Mouse (Mus musculus) effector memory CD4-positive, alpha-beta T cell, adult 7 months (primary cell): ENCODE data around the gene Gm17727. TPM values are rescaled to one million over a fixed set of nuclear protein-coding genes. Genes with fewer than 3 reads are reported as not detected.

Experiments
- polyA plus RNA-seq: library from polyadenylated mRNA; unstranded; fragments of 100-300 nt; shearing (Covaris generic); gene quantifications from one replicate; pipeline ENCODE4 v1.2.1, GENCODE M21; 2017

Gene Gm17727
- not detected for polyA plus RNA-seq

GRCm38 (mm10) chr9:35778009-35778408 is at the start of gene Gm17727:
Gm17727 (minus strand) TSS chr9:35778109.

GRCm38 (mm10) chr9:35790001-35790400 is 12.1 kb upstream of the Gm17727 start, which contains the start of the genes Gm27235 and D730048I06Rik:
Gm27235 (minus strand) TSS chr9:35790101.
D730048I06Rik (minus strand) TSS chr9:35790112.

GRCm38 (mm10) chr9:35740749-35741148 is 37.2 kb downstream of the Gm17727 start, which contains the start of gene Gm17677:
Gm17677 (plus strand) TSS chr9:35741049.

Other genes starting within 250 kb of the Gm17727 start
- 0.15 TPM for gene Ddx25, start 219.6 kb downstream of the Gm17727 start, polyA plus RNA-seq
- gene Pus3, start 219.5 kb downstream of the Gm17727 start, polyA plus RNA-seq: 28.7 TPM
- 0.54 TPM for gene Pate2, start 207.8 kb downstream of the Gm17727 start, polyA plus RNA-seq
- gene Hyls1, start 207.7 kb downstream of the Gm17727 start, polyA plus RNA-seq: 5.3 TPM
- not detected for gene Pate4, start 166.2 kb downstream of the Gm17727 start, polyA plus RNA-seq
- not detected for gene Pate3, start 129.9 kb downstream of the Gm17727 start, polyA plus RNA-seq
- 0.83 TPM for gene Pate1, start 90.7 kb downstream of the Gm17727 start, polyA plus RNA-seq
- not detected for gene Gm17677, start 37.1 kb downstream of the Gm17727 start, polyA plus RNA-seq
- not detected for gene Gm27235, start 12.0 kb upstream of the Gm17727 start, polyA plus RNA-seq
- gene D730048I06Rik, start 12.0 kb upstream of the Gm17727 start, polyA plus RNA-seq: not detected
- not detected for gene 9230110F15Rik, start 66.0 kb upstream of the Gm17727 start, polyA plus RNA-seq
- not detected for gene 9230113P08Rik, start 130.3 kb upstream of the Gm17727 start, polyA plus RNA-seq